Mouse (Mus musculus): Measurements from ENCODE around the gene Dync2h1.
"Not testable (repeated sequence)": the region's sequence is repeated elsewhere in the genome, so short reads cannot be mapped to it uniquely, and the experiment has no call there.

Gene Dync2h1

DNA sequence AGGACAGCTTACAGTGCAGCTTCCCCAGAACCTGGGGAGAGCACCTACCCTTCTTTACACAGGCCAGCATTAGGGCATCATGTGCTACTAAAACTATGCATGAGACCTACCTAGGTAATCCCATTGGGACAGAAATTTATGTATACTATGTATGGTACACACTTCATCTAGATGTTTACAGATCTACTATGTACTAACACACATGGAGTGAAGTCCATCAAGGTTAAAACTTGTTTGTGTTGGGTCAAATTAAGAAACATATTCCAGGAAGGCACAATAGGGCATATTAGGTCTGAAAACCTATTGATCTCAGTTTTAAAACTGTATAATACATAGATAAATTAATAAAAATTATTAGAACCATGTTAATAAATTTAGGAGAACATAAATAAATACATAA lies 168.6 kb downstream of the Dync2h1 start:
- DNase-seq (ENCODE audit: low read depth) = no peak

DNA sequence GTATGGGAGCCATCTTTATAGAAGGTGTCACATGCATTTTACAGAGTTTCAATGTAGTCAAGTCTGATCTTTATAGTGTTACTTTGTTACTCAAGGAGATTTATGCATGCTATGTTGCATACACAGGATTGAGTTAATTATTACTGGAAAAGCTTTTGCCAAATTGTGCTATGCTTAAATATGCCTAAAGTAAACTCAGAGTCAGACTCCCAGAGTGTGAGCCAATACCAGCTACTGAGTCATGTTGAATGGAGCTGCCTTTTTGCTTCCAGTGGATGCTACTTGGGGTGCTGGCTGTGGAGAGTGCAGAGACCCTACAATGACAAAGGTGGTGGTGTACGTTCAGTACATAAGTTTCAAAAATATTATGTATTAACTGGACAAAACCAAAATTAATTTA lies 169.5 kb downstream of the Dync2h1 start:
- DNase-seq (ENCODE audit: low read depth) = no peak

DNA sequence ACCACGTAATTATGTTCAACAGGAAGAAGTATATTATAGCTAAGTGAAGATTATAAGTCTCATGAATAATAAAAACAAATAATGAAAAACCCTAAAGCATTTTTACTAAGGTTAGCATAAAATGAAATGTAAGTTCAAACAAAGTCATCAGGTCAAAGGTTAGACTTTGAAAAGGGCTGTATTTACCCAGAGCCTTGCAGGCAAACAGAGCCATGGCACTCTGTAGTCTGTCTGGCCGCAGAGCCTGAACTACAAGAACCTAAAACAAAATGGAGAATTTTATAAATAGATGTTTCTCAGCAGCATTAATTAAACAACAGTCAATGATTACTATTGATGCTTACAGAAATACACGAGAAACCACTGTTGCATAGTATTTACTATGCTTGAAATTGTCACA lies 174.5 kb downstream of the Dync2h1 start:
- DNase-seq (ENCODE audit: low read depth) = no peak

DNA sequence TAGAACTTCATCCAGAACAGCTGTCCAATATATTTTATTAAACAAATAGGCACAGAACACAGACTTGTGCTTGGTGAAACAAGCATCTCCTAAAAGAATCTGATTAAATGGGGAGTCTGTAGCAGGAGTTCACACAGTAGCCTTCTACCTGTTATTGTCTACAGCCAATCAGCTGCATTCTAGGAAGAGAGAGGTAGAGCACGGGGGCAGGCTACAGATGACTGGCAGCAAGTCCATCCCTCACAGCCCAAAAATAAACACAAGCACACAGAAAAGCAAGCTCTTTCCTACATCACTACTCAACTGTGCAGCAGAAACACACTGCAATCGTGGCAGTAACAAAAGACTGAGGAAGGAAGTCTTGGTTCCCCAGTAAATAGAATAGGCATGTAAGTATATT lies 189.4 kb downstream of the Dync2h1 start:
- DNase-seq (ENCODE audit: low read depth) = no peak

DNA sequence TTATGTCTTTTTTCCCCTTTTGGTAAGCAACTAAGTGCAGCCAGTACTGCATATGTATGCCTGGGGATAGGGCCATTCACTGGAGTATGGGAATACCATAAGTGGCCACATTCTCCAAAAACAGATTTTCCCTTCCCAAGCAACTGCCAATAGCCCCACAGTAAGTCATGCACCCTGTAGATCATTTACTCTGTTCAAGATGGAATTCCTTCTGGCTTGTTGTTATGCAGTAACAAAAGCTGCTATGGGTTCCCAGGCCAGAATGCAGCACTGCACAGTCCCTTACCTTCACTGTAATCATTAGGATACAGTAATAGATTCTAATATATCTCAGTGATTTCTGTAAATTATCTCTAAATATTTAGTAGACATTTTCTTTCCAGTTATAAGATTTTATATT lies 190.0 kb downstream of the Dync2h1 start:
- DNase-seq (ENCODE audit: low read depth) = no peak

DNA sequence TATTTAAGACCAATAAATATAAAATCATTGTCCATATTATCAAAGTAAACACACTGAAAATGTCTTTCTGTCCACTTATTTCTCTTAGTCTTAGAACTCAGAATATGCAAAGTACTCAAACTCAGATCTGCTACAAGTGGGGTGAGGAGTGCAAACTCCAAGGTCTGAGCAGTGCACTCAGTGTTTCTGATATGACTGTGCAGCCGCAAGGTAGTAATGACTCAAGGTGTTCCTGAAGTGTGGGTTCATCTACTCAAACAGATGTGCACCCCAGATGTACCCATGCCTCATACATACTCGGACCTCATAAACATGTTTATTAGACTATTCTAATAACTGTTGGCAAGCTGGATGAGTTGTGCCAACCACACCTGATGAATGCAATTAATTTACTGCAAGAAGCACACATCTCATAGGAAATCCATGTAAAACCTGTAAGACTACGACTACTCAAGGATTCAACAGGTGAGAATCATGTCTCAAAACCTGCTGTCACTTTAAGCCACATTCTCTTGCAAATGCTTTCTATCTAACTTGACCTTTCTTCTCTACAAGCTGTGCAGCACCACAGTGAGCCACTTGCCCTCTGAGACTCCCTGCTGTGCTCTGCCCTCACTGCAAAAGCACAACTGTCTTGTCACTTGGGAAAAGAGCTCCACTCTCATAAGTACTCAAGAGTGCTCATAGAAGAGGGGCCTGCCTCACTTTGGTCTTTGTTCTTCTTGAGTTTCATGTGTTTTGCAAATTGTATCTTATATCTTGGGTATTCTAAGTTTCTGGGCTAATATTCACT lies 195.2 kb downstream of the Dync2h1 start:
- DNase-seq (ENCODE audit: low read depth) = no peak

DNA sequence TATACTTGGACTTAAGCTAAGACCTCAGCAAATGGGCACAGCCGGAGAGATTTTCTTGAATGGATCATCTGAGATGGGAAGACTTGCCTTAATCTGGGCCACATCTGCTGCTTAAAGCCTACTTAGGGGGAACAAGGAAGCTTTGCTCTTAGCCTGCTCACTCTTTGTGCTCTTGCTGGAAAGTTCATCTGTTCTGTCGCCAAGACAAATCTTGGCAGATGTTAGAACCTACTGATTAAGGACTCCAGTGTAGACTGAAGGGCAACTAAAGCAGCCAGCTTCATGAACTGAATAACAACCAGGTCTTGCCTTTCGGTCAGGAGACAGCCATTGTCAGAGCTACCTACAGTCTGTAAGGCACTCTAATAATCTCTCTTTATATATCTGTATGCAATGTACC lies 198.1 kb downstream of the Dync2h1 start:
- no peak for DNase-seq (ENCODE audit: low read depth)

DNA sequence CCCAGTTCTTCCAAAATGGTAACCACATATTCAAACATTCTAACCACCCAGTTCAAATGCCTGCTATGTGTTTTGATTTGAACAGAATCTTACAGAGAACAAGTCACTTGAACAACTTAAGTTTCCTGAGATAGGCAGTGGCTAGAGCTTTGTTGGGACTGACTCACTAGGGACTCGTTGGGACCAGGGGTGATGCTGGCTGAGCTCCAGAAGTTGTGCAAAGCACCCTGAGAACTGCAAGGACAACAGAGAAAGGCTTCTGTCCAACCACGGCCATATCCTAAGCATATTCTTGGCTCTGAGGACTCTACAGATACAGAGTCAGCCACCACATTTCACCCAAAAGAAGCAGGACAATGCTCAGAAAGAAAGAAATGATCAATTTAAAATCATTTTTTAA lies 215.1 kb downstream of the Dync2h1 start:
- DNase-seq (ENCODE audit: low read depth) = no peak

DNA sequence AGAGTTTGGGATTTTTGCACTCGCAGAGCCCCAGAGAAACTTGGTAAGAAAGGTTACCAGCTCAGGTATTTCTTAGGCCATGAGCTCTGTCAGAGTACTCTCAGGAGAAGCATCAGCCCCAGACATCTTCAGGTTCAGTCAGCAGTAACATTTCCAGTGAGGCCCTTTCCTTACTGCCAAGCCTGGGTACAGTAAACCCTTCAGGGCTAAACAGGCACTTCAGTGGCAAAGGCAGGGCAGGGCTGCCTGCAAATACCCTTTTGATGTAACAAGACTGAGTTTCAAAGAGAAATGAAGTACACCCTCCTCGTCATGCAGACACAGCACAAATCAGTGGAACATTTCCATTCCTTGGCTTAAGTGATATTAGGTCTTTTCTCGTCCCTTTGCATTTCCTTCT lies 219.2 kb downstream of the Dync2h1 start:
- no peak for DNase-seq (ENCODE audit: low read depth)

DNA sequence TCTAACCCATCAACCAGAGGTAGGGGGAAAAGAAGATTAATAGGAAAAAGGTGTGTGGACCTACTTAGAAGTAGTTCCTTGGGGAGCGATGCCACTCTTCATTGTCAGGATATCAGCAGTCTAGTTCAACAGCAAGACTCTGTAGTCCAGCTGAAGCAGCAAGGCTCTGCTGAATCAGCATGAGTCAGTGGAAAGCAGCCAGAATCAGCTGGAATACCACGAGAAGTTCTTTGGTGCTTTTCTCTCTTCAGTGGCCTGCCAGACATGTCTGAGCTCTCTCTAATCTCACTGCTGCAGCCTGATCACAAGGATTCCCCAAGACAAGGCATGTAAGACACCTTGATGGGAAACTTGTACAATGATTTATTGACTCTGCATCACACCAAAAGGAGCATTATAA lies 225.9 kb downstream of the Dync2h1 start:
- no peak for DNase-seq (ENCODE audit: low read depth)

DNA sequence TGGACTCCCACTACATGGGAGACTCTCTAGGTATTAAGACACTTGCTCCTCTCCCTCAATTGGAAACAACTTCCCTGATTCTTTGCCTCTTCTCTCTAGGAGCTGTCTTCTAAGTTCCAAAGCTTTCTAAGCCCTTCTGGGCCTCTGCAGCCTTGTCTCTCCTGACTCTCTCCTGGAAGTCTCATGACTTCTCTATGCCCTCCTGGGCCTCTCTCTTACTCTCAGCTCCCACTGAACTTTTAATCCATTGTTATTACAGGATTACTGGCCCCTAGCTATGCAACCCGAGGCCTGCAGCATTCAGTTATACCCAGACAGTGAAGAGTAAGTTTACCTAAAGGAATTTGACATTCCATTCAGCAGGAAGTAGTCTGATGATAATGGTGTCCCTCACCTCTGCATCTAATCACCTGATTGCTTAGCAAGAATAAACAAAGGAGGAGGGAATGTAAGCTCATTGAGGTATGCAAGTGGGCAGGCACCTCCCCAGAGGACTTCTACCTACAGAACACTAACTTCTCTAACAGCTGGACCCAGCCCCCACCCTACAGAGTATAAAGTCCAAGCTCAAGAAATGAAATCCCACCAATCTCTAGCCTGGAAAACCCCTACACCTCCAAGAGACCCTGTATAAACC lies 256.7 kb downstream of the Dync2h1 start:
- no peak for DNase-seq (ENCODE audit: low read depth)

DNA sequence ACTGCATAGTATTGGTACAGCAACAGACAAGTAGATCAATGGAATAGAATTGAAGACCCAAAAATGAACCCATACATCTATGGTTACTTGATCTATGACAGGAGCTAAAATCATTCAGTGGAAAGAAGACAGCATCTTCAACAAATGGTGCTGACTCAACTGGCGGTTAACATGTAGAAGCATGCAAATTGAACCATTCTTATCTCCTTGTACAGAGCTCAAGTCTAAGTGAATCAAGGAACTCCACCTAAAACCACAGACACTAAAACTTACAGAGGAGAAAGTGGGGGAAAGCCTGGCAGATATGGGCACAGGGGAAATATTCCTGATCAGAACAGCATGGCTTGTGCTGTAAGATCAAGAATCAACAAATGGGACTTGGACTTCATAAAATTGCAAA lies 270.8 kb downstream of the Dync2h1 start:
- no peak for DNase-seq (ENCODE audit: low read depth)

DNA sequence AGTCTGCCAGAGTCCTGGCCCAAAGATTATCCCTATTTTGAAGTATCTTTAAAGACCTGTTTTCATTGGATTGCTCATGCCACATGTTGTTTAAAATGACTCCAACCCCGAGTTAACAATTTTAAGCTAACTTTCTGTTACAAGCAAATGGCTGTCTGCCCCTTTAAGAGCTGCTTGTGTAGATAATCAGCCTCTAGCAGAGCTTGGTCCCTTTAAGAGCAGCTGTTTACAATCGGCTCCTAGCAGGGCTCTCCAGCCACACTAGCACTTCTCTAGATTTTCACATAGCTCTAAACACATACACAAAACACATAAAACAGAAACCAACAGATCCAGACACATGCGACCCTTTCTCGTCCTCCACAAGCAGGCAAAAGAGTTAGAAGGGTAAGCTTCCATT lies 273.7 kb downstream of the Dync2h1 start:
- not testable (repeated sequence) for DNase-seq (ENCODE audit: low read depth)

DNA sequence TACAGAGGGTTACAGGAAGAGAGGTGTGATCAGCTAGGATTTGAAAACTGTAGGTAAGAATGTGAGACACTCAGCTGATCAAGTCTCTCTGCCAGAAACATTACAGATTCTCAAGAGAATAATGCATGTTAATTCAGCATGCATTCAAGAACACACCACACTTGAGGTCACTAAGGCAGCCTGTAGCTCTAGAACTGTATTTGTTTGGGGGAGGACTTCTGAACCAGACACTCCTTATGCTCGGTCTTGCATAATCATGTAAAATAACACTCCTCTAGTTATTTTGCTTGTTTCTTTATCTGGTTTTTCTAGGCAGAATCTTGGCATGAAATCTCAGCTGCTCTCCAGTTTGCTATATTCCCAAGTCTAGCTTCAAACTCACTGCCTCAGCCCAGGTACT lies 282.6 kb downstream of the Dync2h1 start:
- no peak for DNase-seq (ENCODE audit: low read depth)

DNA sequence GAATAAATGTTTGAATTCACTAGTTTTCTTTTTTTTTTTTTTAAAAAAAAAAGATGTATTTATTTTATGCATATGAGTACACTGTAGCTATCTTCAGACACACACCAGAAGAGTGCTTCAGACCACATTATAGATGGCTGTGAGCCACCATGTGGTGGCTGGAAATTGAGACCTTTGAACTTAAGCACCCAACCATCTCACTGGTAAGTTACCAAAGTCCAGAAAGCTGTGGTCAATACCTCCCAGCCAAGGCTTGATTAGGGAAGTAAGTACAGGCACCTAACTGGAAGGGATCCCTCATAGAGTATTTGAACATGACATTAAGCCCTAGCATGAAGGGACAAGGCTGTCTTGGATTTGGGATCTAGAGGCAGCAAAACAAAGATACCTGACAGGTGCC lies 292.9 kb downstream of the Dync2h1 start:
- no peak for DNase-seq (ENCODE audit: low read depth)

DNA sequence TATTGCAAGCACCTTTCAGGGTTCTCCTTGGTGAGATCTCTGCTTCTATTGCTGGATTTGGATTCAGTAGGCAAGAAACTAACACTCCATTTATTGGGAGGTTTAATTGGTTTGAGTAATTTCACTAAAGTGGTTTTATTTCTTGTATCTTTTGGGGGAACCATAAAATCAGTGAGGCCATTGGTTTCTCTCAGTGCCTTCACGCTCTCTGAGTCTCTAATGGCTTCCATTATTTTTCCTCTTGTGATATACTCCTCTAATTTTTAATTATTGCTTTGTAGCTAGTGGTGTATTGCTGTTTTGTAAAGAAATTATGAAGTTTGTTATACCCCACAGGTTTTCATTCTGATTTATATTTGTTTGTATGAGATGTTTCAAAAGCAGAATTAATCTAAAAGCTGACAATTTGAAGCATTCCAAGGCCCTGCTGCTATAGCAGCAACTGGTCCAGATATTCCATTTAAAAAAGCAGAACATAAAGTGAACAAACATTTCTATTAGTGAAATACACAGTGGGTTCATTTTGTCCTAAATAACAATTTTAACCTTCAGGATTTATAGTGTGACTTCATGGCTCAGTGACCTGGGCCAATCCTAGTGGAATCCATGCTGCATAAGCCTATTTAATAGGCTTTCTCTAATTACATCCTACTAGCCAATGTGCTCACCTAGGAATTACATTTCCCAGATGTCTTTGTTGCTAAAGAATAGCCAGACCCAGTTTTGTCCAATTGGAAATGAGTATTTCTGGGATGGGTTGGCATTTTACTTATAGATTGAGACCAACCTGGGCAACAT lies 302.9 kb downstream of the Dync2h1 start:
- no peak for DNase-seq (ENCODE audit: low read depth)

All from induced T-regulatory cell, adult 2 months (primary cell).